Mouse (Mus musculus) gastrocnemius, adult 8-10 months (tissue): ENCODE results near the gene Cdk5r2. TPM values are rescaled to one million over a fixed set of nuclear protein-coding genes. Genes with fewer than 3 reads are reported as not detected.

Source experiments
- DNase-seq, 2 experiments: peaks; one replicate each; pipeline ENCODE4 v3.0.0; 2022; ENCODE audit warnings: low spot score in 2 of 2
- total RNA-seq, 4 experiments: library from RNA; stranded (reverse); gene quantifications; 2 replicates each; pipeline ENCODE4 v1.2.4; 2022

Gene Cdk5r2
- total RNA-seq, 4 experiments from 2014 or later, result not detected

DNA sequence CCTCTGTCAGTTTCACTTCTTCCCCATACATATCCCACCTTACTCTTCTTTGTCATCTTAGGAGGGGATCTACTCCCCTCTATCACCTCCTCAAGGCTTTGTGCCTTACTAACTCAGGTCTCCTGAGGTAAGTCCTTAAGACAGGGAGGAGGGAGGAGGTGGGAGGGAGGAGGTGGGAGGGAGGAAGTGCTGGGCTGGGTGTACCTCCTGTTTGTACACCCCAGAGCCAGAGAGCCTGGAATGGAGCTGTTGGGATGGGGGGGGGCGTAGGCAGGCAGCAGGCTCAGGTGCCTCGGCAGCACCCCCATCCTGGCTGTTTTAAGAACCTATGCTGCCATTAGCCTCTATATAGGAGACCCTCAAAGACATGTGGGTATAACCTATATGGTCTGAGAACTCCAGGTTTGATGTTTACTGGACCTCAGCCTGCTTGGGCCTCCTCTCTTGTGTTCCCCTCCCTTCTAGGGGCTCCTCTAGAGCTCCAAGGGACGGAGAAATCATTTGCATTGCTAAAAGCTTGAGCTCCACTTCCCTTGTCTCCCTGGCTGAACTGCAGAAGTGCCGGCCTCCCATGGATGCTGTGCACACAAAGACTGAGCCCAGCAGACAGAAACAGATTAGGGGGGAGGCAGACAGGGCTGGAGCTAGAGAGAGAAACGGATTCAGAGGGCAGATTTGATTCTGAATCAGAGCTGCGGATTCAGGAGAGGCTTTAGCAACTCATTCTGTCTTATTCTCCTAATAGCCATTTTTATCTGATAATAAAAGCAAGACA is 3.5 kb upstream of the Cdk5r2 start:
- no peak for DNase-seq

DNA sequence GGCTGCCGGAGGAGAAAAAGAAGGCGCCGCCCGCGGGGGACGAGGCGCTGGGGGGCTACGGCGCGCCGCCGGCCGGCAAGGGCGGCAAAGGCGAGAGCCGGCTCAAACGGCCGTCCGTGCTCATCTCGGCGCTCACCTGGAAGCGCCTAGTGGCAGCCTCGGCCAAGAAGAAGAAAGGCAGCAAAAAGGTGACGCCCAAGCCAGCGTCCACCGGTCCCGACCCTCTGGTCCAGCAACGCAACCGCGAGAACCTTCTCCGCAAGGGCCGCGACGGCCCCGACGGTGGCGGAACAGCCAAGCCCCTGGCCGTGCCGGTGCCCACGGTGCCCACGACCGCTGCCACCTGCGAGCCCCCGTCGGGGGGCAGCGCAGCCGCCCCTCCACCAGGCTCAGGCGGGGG is 422 bp downstream of the Cdk5r2 start:
- no peak for DNase-seq

DNA sequence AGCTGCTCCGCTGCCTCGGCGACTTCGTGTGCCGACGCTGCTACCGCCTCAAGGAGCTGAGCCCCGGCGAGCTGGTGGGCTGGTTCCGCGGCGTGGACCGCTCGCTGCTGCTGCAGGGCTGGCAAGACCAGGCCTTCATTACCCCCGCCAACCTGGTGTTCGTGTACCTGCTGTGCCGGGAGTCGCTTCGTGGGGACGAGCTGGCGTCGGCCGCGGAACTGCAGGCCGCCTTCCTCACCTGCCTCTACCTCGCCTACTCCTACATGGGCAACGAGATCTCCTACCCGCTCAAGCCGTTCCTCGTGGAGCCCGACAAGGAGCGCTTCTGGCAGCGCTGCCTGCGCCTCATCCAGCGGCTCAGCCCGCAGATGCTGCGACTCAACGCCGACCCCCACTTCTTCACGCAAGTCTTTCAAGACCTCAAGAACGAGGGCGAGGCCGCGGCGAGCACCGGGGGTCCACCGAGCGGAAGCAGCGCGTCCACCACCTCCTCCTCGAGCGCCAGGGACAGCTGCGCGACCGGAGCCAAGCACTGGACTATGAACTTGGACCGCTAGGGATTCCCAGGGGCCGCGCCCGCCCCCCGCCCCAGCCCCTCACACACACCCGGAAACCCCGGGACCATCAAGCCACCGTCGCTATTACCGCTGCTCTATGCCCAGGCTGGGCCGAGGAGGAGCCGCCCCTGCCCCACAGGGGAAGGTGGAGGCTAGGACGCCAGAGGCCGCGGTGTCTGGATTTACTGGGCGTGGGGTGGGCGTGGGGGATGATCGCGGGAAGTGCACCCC is 1.1 kb downstream of the Cdk5r2 start:
- no peak for DNase-seq

DNA sequence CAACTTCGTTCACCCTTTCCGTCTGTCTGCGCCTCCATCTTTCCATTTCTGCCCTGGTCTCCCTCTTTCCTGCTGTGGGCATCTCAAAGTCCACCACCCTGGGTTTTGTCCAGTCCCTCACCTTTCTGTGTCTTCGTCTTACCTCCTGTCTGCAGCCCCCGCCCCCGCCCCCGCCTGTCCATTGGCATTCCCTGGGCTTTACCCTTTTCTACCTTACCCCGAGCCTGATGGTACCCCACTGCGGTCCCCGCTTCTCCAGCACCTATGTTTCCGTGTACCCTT is 1.6 kb downstream of the Cdk5r2 start:
- no peak for DNase-seq

GRCm38 (mm10) chr1:74856791-74857190 is 2.1 kb downstream of the Cdk5r2 start:
- DNase-seq, result no peak

- no peak for DNase-seq
Observed at GRCm38 (mm10) chr1:74857201-74857600, 2.5 kb downstream of the Cdk5r2 start.

- no peak for DNase-seq
Observed at GRCm38 (mm10) chr1:74857677-74858076, 2.9 kb downstream of the Cdk5r2 start.

- no peak for DNase-seq
Observed at GRCm38 (mm10) chr1:74858171-74858719, 3.5 kb downstream of the Cdk5r2 start.

DNA sequence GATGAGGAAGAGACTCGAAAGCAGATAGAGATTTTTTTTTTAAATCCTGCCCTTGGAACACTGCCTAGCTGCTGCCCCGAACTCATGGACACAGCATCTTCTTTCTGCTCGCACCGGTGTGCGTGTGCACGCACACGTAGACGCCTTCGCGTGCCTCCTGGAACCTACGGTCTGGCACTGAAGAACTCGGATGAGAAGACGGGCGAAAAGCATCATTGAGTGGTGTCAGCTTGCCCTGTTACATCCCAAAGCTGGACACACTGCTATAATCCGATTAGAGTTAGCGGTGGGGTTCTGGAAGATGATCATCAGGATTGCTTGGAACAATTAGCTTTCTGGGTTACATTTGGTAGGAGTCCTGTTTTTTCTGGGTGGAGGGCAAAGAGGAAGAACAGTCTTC is 4.1 kb downstream of the Cdk5r2 start:
- no peak for DNase-seq

DNA sequence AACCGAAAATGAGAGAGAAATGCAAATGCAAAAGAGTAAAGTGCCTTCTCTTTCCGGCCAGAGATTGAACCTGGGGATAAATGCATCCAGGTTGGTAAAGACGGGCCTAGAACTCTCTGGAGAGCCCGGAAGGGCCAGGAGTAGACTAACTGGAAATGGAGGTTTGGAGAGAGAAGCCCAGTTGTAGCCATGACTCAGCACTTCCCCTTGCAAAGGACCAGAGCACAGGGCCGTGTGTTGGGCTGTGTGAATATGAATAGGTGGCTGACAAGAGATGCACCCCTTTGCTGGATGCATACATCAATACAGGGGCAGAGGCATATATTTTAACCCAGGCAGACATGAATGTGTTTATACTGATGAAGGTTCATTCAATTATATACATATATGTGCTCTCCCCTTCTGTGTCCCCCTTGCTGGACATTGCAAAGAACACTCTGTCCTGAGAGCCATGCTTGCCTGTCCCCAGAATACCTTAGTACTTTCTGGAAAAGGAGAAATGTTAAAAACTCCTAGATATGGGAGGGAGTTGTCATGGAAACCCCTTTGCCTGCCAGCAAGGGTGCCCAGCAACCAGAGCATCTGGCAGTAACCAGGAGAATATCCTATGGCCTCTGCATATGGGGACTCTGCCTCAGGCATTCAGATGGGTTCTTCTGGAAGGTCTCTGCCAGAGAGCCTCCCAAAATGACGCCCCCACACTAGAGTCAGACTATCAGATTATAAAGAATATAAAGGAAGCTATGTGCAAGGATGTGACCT is 4.7 kb downstream of the Cdk5r2 start:
- no peak for DNase-seq

GRCm38 (mm10) chr1:74861783-74862182 is 7.0 kb downstream of the Cdk5r2 start:
- no peak for DNase-seq

GRCm38 (mm10) chr1:74872218-74872617 is 17.5 kb downstream of the Cdk5r2 start:
- DNase-seq, result no peak

GRCm38 (mm10) chr1:74877199-74877598 is 22.5 kb downstream of the Cdk5r2 start:
- DNase-seq, result no peak

- peak; percentile 14 to 32 for DNase-seq
Observed at GRCm38 (mm10) chr1:74880785-74881360, 26.1 kb downstream of the Cdk5r2 start.

DNA sequence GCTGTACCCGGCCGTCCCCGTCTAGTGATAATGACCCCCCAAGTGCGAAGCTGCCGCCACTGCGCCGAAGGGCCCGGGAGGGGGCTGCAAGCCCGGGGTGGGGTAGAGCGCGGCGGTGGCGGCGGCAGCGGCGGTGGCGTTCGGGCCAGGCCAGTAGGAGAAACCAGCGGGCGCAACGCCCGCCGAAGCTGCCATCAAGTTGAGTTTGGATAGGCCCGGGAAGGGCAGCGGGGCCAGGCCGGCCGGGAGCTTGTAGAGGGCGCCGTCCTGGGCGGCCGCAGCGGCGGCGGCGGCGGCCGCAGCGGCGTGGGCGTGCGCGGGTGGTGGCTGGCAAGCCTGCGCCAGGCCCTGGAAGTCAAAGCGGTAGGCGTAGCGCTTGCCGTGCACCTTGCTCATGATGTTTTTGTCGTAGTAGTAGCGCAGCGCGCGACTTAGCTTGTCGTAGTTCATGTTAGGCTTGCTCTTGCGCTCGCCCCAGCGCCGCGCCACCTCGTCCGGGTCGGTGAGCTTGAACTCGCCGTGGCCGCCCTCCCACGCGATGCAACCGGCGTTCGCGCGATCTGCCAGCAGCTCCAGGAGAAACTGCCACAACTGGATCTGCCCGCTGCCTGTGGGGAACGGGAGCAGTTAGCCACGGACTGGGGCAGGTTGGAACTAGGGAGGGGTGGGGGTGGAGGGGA is 27.5 kb downstream of the Cdk5r2 start:
- no peak for DNase-seq

DNA sequence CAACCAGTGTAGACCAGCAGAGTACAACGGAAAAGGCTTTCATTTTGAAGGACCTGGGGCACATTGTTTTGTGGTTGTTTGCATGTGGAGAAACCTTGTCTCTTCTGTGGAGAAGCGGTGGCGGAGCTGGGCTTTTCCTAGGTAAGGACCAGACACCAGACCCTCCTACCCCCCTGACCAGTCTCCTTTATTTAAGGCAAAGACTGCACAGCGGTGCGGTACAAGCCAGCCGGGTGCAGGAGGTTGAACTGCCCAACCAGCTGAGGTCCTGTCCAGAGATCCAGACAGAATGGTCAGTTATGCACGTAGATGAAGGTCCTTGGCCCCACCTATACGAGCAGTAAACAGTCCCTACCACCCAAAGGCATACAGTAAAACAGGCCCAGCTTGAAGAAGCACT is 28.1 kb downstream of the Cdk5r2 start:
- DNase-seq, result no peak

- DNase-seq, result no peak
Observed at GRCm38 (mm10) chr1:74883441-74883840, 28.7 kb downstream of the Cdk5r2 start.

DNA sequence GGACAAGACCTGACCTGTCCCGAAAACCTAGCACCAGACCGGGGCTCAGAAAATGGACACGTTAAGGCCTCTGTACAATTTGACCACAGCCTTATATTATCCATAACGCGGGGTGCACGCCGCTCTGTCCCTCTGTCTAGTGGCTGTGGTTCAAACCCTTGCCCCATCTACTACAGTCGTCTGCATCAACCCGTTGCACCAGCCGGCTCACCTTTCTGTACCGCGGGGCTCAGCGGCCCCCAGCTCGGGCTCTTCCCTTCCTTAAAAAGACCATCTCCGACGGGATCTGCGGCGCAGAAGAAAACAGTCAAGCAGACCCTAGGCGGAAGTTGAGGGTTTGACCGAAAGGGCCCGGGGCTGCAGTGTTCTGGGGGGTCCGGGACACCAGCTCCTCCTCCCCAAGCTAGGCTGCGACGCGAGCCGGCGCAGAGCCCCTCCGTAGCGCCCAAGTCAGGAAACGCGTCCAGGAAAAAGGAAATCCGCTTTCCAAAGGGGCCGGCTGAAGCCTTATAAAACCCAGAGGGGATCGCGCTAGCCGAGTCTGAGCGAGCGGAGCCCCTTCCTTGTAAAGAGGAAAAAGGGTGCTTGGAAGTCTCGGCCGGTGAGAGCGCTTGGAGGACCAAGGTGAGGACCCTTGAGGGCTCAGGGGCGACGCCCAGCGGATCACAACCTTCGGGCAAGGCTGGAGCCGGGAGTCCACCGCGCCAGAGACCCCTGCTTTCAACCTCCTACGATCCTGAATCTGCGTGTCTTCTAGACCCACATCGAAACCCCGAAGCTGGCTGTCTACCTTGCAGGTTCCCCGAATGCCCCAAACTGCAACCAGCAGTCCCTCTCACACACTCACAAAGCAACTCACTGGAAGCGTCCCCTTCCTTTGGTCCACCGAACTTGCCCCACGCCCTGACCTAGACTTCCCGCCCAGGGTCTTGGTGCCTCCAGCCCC is 29.7 kb downstream of the Cdk5r2 start:
- DNase-seq, result no peak

DNA sequence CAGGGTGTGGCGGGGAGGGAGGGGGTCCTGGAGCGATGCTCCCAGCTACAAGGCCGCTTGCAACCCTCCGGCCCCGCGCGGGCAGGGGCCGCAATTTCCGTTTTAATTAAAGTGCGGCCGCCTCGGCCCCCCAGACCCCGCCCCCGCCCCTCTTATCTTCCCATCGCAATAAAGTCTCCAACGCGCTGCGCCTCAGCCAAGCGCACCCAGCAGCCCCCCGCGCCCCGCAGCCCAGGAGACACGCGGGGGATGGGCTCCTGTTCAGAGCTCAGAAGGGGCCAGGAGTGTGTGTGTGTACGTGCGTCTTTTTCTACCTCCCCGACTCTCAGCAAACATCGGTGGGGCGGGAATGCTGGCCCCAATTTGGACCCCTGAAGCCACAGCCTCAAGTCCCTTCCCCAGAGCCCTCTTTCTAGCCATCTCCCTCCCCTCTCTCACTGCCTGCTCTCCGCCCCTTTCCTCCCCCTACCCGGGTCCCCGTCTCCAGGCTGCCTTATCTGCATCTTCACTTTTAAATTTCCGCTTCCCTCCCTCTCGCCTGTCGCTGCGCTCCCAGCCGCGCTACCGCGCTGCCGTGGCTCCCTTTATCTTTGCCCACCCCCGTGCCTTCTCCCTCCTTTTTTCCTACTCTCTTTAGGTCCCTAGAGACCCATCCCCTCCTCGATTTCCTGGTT is 30.8 kb downstream of the Cdk5r2 start, which contains the start of gene Fev:
Gene Fev (minus strand): TSS at position 51 of the 674 bp plus-strand sequence.
- DNase-seq, result no peak
